Mouse (Mus musculus) mature B cell (primary cell): ENCODE measurements around the gene Thap3.

ENCODE experiments used
- in situ Hi-C: fragments of 300-500 bp; cut with MboI; formaldehyde crosslinking; loops from 2 replicates; pipeline ENCODE4 v1.14.3; 2019

Thap3 gene

DNA sequence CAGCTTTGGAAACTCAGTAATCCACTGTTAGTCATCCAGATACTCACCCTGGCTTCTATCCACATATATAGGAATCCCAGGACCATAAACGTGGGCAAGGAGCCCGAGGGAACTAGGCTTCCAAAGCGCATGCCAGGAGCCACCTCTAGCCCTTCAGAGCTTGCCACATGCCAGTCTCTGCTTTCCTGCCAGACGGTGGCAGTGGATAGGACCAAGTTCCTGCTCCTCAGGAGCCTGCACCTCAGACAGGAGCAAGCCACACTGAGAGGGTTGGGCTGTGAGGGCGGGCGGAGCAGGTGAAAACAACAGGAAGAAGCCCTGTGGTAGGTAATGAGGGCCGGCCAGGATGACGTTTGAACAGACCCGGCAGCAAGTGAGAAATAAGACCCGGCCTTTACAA, 2.9 kb downstream of the Thap3 start:
- in situ Hi-C loops = no loop called here

DNA sequence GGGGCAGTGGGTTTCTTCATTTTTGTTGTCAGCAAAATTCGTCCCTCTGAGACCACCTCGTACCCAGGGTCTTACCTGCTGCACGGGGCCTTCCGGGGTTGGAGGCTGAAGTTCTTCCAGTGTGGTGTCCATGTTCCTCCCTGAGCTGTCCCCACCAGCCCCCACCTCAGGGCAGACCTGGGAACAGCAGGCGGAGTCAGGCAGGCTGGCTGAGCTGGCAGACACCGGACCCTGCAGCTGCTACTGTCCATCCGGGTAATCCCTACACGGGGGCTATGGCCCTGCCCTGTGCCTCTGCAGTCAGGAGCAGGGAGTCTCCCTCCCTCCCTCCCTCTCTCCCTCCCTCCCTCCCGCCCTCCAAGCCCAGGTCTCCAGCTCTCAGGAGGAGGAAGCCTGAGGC, 5.2 kb downstream of the Thap3 start:
- in situ Hi-C loops = no loop called here

DNA sequence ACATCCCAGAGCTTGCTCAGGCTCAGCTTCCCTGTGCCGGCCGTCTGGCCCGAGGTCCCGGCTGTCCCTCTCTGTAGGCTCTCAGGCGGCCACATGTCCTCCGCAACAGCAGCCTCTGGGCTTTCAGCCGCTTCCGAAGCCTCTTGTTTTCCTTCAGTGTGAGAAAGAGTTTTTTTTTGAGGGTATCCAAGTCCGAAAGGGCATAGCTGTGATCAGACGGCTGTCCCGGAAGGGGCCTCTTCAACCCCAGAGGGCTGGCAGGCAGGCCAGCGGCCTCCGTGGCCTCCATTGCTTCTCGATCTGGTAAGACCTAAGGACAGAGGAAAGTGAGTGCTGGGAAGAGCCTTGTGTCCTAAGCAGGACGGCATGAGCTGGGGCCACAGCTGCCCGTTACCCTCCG, 5.8 kb downstream of the Thap3 start:
- in situ Hi-C loops = no loop called here

DNA sequence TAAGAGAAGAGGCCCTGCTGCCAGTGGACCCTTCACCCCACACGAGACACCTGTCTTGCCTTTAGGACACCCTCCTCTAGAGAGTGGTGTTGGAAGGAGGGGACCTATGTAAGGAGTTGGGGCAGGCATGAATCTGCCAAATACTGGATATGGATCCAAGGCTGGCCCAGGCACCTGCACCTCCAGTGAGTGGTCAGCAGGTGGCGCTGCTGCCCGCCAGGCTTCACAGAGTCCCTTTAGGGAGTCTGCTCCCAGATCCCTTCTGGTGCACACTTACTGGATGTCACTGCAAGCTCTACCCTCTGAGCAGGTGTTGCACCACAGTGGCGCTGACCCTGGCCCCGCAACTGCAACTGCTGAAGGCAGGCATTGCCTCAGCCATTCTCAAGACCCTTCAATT, 7.4 kb downstream of the Thap3 start:
- in situ Hi-C loops = no loop called here

DNA sequence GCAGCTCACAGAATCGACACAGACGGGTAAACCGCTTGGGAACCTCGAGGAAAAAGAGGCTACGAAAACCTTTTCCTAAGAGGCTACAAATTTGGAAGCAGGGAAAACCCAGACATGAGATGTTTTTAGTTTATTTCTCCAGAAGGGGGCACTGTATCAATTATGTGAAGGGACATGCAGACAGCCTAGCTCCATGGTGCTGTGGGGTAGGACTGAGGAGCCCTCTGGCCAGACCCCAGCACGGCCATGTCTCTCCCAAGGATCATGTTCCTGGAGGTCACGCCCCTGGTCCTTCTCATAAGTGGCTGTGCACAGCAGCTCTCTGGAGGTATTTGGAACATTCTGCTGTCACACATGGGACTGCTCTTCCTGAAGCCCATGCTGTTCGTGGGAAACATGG, 8.1 kb downstream of the Thap3 start:
- in situ Hi-C loops = no loop called here

DNA sequence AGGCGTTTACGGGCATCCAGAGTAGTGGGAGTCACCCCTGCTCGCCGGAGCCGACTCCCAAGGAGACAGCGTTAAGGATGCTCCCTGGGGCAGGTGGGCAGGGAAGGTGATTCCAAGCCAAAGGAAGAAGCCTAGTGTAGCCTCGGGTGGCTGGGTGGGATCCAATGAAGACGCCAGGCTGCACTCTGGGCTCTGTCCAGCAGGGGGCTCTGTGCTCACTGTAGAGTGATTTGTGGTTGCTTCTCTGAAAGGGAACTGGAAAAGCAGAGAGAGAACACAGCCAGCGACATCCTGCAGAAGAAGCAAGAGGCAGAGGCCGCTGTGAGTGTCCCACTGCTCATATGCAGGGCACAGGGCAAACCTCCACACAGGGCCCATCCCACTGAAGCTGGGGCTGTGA, 11.0 kb downstream of the Thap3 start:
- in situ Hi-C loops = no loop called here

DNA sequence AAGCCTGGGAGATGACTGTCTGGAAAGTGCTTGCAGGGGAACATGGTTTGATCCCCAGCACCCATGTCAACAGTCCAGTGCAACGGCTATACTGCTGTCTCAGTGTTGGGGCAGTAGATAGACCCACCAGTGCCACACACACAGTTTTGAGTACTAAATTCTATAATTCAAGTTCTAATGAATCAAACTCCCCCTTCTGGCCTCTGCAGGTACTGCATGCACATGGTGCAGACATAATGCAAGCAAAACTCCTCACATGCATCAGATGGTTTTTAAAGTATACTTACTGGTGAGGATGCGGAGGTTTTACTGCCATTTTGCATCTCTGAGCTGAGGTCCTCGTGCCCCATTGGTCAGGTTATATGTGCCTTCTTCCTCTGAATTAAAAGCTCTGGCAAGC, 13.4 kb downstream of the Thap3 start:
- in situ Hi-C loops = no loop called here

DNA sequence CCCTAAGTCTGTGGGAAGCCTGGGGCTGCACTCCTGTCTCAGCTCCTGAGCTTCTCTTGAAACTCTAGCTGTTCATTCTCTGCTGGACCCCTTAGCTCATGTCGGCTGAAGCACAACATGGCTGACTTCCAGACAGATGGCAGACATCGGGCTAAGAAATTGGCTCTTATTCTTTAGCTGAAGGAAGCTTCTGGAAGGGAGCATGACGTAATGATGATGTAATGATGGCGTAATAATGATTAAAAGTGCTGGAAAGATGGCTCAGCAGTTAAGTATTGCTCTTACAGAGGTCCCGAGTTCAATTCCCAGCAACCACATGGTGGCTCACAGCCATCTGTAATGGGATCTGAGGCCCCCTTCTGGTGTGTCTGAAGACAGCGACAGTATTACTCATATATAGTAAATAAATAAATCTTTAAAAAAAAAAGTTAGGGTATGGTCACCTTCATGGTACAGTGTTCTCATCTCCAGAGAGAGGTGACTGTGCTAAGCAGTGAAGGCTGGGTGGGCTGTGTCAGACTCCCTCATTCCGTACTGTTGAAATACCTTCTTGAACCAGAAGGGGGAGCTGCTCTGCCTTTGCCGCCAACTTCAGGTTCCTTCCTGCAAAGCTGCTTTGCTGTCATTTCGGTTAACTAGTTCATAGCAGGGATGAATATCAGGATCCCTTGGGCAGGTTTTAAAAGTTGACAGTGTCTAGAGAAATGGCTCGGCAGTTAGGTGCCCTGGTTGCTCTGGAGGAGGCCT, 16.4 kb downstream of the Thap3 start:
- in situ Hi-C loops = no loop called here

DNA sequence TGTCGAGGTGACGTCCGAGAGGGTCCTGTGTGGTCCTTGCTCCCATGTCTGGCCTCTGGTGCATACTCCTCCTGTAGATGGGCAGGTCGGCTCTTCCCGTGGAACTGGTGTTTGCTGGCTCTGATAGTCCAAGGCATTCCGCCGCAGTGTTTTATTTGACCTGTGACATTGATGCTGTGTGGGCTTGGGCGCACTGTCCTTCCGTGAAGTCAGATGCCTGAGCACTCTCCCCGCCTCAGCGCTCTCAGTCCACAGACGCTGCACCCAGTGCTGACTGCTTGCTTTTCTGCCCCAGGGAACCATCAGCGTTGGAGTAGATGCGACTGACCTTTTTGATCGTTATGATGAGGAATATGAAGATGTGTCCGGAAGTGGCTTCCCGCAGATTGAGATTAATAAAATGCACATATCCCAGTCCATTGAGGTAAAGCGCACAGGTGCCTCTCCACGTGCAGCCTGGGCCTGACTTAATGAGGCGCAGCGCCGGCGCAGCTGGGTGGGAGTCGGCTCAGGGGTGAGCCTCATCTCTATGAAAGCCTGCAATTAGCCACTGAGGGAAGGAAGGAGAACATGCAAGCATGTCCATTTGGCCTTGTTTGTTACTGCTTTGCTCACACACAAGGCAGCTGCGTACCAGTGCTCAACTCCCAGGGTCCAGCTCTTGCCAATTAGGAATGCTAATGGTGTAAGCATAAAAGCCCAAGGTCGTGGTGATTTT, 20.4 kb downstream of the Thap3 start:
- in situ Hi-C loops = no loop called here

DNA sequence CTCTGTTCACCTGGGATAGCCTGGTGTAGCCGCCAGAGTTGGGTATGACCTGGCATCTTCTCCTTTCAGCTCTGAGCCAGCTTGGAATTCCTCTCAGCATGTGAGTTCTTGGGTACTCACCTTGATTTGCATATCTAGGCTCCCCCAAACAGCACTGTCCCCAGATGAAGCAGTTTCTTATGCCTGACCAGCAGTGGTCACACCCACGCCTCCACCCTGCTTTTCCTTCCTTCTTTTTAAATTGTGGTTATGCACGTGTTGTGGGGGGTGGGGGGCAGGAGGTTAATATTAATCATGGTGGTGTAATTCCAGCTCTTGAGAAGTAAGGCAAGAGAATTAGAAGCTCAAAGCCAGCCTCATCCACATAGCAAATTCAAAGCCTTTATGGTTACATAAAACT, 26.0 kb downstream of the Thap3 start:
- in situ Hi-C loops = no loop called here

DNA sequence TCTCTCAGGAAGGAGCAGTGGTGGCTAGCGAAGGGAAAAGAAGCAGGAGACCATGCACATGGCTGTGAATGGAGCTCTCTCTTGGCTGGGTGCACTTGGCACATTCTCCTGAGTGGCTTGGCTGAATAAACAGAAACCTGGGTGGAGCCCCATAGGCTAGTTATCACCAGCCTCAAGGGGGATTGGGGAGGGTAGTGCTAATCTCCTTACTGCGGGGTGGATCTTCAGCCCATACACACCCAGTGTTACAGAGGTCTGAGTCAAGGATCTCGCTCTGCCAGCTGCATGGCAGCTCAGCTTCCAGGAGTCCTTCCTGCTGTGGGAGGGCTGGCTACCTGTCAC, 28.3 kb downstream of the Thap3 start:
- in situ Hi-C loops = no loop called here

DNA sequence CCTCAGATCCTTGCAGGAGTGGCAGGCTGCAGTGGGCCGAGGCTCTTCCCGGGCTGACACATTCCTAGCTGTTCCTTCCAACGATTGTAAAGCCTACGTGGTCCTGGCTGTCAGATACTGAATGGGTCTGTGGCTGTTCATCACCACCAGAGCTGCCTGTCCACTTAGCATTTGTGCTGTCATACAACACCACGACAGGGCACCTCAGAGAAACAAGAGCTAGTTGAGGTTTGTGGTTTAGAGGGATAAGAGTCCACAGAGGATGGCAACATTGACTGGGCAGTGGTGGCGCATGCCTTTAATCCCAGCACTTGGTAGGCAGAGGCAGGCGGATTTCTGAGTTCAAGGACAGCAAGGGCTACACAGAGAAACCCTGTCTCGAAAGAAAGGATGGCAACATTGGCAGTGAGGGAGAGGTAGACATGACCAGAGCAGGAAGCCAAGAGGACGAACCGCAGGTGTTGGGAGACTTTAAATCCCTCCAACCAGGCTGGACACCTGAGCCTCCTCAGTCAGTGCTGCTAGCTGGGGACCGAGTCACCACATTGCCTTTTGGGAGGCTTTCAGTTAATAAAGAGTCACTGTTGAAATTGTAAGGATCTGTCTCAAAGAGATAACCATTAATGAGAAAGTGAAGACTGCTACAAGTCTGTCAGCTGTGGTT, 28.8 kb downstream of the Thap3 start:
- in situ Hi-C loops = no loop called here

DNA sequence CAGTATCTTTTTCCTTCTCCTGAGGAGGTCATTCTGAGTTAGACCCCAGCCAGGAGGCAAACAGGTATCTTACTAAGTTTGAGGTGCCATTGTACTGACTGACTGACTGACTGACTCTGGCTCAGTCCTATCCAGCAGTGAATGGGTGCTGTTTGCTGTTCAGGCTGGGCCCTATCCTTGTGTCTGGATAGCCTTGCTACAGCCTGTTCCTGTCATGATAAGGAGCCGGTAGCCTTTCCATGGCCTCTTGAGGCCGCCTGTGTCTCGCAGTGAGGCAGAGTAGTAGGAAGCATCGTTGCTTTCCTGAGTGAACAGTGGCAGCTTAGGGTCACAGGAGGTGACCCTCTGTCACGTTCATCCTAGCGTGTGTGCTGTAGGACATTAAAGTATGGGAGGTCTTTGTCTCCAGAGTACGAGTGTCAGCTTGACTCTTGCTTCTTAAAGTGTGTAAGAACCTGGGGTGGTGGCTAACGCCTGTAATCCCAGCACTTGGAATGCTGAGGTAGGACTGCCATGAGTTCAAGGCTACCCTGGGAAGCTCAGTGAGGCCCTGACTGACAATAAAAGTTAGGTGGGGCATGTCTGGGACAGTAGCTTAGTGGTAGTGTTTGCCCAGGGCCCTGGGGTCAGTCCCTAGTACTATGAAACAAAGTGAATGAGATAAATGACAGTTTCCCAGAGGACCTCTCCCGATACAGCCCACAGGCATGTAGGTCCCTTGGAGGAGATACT, 31.0 kb downstream of the Thap3 start:
- in situ Hi-C loops = no loop called here

DNA sequence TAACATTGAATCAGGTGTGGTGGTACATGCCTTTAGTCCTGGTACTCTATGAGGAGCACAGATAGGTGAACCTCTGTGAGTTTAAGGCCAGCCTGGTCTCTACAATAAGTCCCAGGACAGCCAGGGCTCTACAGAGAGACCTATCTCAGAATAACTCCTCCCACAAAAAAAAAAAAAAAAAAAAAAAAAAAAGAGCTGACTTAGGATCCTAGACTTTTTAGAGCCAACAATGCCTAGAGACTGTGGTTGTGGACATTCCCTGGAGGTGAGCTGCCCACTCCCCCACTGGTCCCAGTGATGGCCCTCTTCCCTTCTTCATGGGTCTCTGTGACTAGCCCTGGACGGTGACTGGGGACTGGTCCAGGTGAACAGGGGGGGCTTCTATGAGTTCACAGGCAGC, 33.0 kb downstream of the Thap3 start:
- in situ Hi-C loops = no loop called here

DNA sequence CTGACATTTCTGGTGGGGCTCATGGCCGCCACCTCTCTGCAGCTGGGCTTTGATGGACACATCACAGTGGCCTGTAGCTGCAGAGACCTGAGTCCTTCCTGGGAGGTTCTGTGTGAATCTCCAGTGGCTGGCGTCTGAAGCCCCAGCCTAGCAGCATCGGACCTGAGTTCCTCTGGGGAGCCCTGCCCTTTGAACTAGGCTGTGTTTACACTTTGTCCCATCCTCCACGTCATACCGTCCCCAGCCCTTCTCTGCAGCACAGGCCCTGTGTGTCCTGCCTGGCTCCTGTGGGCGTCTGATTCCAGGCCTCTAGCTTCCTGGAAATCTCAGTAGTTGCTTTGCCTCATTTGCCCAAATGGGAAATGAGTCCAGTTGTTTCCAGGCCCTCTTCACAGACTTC, 35.6 kb downstream of the Thap3 start:
- in situ Hi-C loops = no loop called here

DNA sequence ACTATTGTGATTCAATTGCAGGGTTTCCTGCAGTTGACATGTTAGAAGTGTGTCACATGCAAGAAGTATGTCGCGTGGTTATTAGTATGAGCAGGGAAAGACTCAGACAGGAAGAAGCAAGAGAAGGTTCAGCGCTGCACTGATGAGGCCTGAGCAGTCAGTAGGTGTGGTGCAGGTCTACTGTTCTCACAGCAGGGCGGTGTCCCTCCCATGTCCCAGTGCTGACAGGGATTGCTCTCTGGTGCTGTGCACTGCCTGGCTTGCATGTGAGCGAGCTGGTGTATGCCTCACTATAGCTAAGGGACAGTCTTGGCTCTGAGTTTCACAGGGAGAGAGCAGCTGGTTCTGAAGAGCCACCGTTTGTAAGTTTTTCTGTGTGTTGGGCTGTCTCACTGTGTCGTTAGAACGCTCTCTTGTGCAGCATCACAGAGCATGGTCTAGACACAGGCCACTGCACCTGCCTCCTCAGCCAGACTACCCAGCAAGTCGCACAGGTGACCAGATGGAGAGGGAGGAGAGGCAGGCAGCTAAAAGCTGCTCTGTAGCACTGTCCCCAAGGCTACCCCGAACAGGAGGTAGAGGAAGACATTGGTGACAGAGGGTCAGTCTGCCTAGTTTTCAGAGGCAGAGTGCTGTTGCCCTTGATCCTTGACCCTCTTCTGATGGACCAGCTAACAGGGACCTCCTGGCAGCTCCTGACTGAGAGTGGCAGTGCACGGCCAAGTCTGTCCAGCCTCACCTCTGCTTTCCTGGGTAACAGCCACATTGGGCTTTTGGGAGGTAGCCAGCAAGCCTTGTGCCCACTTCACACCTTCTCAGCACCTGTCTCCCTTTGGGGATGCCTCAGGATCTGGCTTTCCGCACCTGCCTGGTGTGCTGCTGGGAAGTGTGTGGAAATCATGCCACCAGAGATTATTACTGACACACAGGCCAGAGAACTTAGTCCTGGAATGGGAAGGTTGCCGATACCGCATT, 40.0 kb downstream of the Thap3 start:
- in situ Hi-C loops = no loop called here

DNA sequence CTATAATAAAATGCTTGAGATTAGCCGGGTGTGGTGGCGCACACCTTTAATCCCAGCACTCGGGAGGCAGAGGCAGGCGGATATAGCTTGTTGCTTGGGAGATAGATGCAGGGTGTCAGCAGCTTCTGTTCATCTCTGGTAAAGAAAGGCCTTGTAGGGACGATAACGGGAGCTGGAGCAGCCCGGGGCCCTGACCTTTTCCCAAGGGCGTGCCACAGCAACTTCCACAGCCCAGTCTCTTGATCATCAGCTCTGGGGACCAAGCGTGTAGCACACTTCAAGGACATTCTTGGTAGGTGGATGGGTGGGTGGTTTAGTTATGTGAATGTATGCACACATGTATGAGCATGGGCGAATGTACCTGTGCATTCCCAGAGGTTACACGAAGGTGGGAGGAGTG, 42.6 kb downstream of the Thap3 start:
- in situ Hi-C loops = no loop called here

DNA sequence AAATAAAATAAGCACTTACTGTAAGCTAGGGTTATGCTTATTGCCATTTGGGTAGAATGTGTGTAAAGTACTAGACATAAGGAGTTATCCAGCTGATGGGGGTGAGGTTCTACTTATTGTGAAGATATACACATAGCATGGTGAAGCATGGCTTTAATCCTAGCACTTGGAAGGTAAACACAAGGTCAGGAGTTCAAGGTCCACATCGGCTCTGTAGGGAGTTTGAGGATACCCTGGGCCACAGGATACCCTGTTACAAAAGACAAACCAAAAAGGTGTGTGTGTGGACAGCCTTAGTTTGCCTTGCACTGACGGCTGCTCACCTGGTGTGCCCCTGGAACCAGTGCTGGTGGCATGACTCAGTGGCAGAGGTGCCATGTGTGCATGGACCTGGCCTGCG, 50.7 kb downstream of the Thap3 start:
- in situ Hi-C loops = no loop called here

DNA sequence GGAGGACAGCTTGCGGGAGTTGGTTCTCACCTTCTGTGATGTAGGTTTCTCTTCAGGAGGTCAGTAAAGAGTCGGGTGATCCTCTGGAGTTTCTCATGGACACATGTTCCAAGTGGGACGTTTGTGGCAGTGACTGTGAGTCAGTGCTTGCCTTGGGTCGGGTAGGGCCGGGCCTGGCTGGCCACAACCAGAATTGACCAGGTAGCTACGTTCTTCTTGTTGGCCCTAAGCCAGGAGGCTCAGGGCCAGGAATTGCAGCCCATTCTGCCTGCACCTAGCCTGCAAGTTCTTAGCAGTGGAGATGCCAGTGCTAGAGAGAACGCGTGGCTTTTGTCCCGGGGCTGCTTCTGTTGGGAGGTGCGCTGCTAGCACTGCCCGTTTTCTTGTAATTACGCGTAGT, 51.4 kb downstream of the Thap3 start:
- in situ Hi-C loops = no loop called here

DNA sequence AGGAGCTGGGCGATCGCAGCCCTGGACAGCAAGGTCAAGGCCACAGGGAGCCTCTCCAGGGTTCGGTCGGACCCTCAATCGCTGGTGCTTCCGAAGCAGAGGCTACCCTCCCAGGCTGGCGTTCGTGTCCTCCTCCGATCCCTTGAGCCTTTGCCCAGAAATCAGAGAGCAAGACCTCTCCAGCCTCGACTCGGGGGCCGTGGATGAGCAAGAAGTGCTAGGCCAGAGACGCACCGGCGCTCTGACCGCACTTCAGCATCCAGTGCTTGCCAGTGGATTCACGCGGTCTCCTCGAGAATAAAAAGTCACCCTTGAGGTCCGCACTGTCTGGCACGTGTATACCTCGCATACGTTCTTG, 54.6 kb downstream of the Thap3 start:
- in situ Hi-C loops = no loop called here

DNA sequence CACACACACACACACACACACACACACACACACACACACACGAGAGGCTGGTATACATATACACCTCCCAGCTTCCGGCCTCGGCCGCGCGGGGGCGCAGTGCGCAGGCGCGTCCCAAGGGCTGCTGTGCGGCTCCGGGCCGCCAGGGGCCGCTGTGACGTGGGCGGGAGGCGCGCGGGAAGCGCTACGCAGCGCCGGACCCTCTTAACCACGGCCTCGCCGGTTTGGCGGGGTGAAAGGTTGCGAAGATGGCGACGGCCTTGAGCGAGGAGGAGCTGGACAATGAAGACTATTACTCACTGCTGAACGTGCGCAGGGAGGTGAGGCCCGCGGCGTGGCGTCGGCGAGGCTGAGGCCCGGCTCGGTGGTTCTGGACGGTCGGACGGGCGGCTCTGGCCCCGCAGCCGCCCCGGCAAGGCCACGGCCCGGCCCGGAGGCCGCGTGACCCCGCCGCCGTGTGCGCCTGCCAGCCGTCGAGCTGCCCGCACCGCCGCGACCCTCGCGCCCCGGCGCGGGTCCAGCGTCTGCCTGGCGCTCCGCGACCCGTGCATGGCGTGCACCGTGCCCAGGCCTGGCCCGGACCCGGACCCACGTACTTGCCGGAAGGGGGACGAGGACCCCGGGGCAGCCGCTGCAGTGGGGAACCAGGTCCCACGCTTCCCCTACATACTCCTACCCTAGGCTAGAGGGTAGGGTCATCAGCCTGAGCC, 55.1 kb downstream of the Thap3 start, which contains the start of gene Dnajc11:
Gene Dnajc11, plus strand, starts transcription at position 187 of the 710 bp plus-strand sequence.
- in situ Hi-C loops = no loop called here
